ENCODE assay signal across 9 mouse cellular contexts in the genomic region with DNA sequence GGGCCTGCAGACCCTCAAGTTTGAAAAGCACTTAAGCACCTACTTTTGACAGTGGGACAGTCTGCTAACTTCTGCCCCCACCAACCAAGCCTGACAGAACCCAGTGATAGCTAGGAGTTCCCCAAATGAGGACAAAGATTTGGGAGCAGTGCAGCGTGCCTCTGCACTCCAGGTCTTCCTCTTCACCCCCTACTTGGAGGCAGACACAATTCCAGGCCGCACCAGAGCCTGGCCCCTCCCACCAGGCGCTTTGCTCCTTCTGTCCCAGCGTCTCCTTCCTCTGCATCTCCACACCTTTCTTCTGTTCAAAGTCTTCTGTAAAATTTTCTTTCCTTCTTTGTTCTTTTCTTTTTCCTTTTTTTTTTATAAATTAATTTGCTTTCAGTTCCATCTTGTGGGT. TPM values are rescaled to one million over a fixed set of nuclear protein-coding genes. Genes with fewer than 3 reads are reported as not detected.
A peak's percentile ranks its signal among the peaks of the same experiment; 100 is the strongest.
DNase-seq lines count a peak whose midpoint lies in the region; ATAC-seq and TF ChIP-seq lines count a peak whose summit lies in the region.
"Had no signal": no experiment of that assay in that cellular context is flagged by ENCODE, and none has a peak within 500 bp of the region (broad histone marks: within the 10 kb centered on the region; RNA-seq: fewer than 3 reads in every experiment).

No protein-coding gene starts in this region.

- no peak for DNase-seq in forebrain, embryonic 10.5 days (ENCODE audit: extremely low spot score, low spot score)
- no peak for DNase-seq in layer of hippocampus, adult 2 months (ENCODE audit: low spot score in 2 of 2)
- no peak for DNase-seq in layer of hippocampus, postnatal 36 days
- DNase-seq in urinary bladder, postnatal 25 days (ENCODE audit: low spot score): no peak
- no peak for DNase-seq in gastrocnemius, postnatal 25 days

- peaks cover 26% of the 10 kb centered on the region for H3K4me1 ChIP-seq in forebrain, embryonic 12.5 days
- H3K4me1 ChIP-seq in forebrain, embryonic 10.5 days: peaks cover 27% of the 10 kb centered on the region
- H3K4me1 ChIP-seq in bone marrow macrophage, adult 2 months (ENCODE audit: control insufficient read depth, insufficient read depth, low read length): peaks cover 21% of the 10 kb centered on the region
- peaks cover 33% of the 10 kb centered on the region for H3K4me1 ChIP-seq in limb, embryonic 13.5 days

- H3K36me3 ChIP-seq in forebrain, embryonic 12.5 days (replicated peaks): peaks cover 68% of the 10 kb centered on the region
- peaks cover 76% of the 10 kb centered on the region for H3K36me3 ChIP-seq in forebrain, embryonic 10.5 days (replicated peaks)
- H3K36me3 ChIP-seq in limb, embryonic 13.5 days: peaks cover 67% of the 10 kb centered on the region

- 62% methylated on average over 4 of the region's 4 CpGs for WGBS in forebrain, embryonic 12.5 days
- WGBS in forebrain, embryonic 10.5 days: 67% methylated on average over 4 of the region's 4 CpGs
- WGBS in limb, embryonic 13.5 days: 57% methylated on average over 4 of the region's 4 CpGs

- TF ChIP-seq CTCF in layer of hippocampus, adult 2 months (conservative IDR thresholded peaks at IDR 0.05): no peak
- no peak for TF ChIP-seq CTCF in bone marrow macrophage, adult 2 months (IDR thresholded peaks at IDR 0.05; ENCODE audit: low read depth, low read length)

- no peak for ATAC-seq in forebrain, embryonic 12.5 days (ENCODE audit: low FRiP score)
- no peak for ATAC-seq in limb, embryonic 13.5 days (ENCODE audit: low FRiP score, low read depth)

- no peak overlapping the region for H3K4me3 ChIP-seq in forebrain, embryonic 12.5 days (replicated peaks)
- H3K4me3 ChIP-seq in forebrain, embryonic 10.5 days: no peak overlapping the region
- H3K4me3 ChIP-seq in layer of hippocampus, adult 2 months: peak overlapping the region; percentile 22; the same call in 1 of the 2 replicates
- H3K4me3 ChIP-seq in bone marrow macrophage, adult 2 months (ENCODE audit: insufficient read depth, low read length): no peak overlapping the region
- no peak overlapping the region for H3K4me3 ChIP-seq in limb, embryonic 13.5 days

- no peak overlapping the region; the same call in 1 of the 2 replicates for H3K27ac ChIP-seq in forebrain, embryonic 12.5 days
- H3K27ac ChIP-seq in forebrain, embryonic 10.5 days: no peak overlapping the region
- H3K27ac ChIP-seq in layer of hippocampus, adult 2 months: peak overlapping the region; percentile 96
- H3K27ac ChIP-seq in bone marrow macrophage, adult 2 months (ENCODE audit: insufficient read depth, low read depth, low read length): peak overlapping the region; percentile 56
- peak overlapping the region; percentile 33; the same call in 1 of the 2 replicates for H3K27ac ChIP-seq in limb, embryonic 13.5 days
- H3K27ac ChIP-seq: macrophage had no signal

- 0 out of 2 replicates have a peak overlapping the region, but pooled peaks have one; percentile 25 for H3K9ac ChIP-seq in forebrain, embryonic 12.5 days
- H3K9ac ChIP-seq in limb, embryonic 13.5 days: peak overlapping the region; percentile 50; the same call in 1 of the 2 replicates

- H3K9me3 ChIP-seq in forebrain, embryonic 12.5 days: no peaks in the 10 kb centered on the region
- no peaks in the 10 kb centered on the region for H3K9me3 ChIP-seq in forebrain, embryonic 10.5 days
- H3K9me3 ChIP-seq in limb, embryonic 13.5 days: no peaks in the 10 kb centered on the region

- H3K27me3 ChIP-seq in forebrain, embryonic 12.5 days: no peaks in the 10 kb centered on the region
- H3K27me3 ChIP-seq in forebrain, embryonic 10.5 days (ENCODE audit: poor library complexity, severe bottlenecking): no peaks in the 10 kb centered on the region
- H3K27me3 ChIP-seq in limb, embryonic 13.5 days: no peaks in the 10 kb centered on the region

- TF ChIP-seq POLR2A in bone marrow macrophage, adult 2 months (IDR thresholded peaks at IDR 0.05; ENCODE audit: borderline replicate concordance, low read depth, low read length): no peak

- H3K4me2 ChIP-seq in forebrain, embryonic 12.5 days: no peak overlapping the region
- no peak overlapping the region for H3K4me2 ChIP-seq in limb, embryonic 13.5 days (replicated peaks)

RNA-seq across cellular contexts. Expression of gene Myl6, which starts 4.2 kb away (rescaled TPM):
- polyA plus RNA-seq in forebrain, embryonic 12.5 days (2016; fragmentation: Nextera tagmentation; extraction: Ambion mirVana): 660 and 684 TPM in 2 replicates
- polyA plus RNA-seq in forebrain, embryonic 10.5 days (2016; fragmentation: Nextera tagmentation; extraction: Ambion mirVana): 712 and 780 TPM in 2 replicates
- total RNA-seq in layer of hippocampus, adult 2 months (2021): 100 to 1,000 TPM; 519 to 544 TPM
- 100 to 1,000 TPM; 520 to 569 TPM for total RNA-seq in layer of hippocampus, postnatal 36 days (2021)
- 1,186 and 1,257 TPM in 2 replicates for polyA plus RNA-seq in bone marrow macrophage, adult 2 months (2012; ENCODE audit: insufficient read depth, insufficient read length, missing spikeins)
- polyA plus RNA-seq in limb, embryonic 13.5 days (2015; fragmentation: Nextera tagmentation; extraction: Ambion mirVana): 1,077 and 1,101 TPM in 2 replicates
- 100 to 1,000 TPM; 179 to 253 TPM for total RNA-seq in gastrocnemius, postnatal 25 days (2021)

RNA-seq across cellular contexts. Expression of gene Myl6b, which starts 8.7 kb away (rescaled TPM):
- 2.4 and 2.7 TPM in 2 replicates for polyA plus RNA-seq in forebrain, embryonic 12.5 days (2016; fragmentation: Nextera tagmentation; extraction: Ambion mirVana)
- polyA plus RNA-seq in forebrain, embryonic 10.5 days (2016; fragmentation: Nextera tagmentation; extraction: Ambion mirVana): 1.9 and 2.0 TPM in 2 replicates
- total RNA-seq in layer of hippocampus, adult 2 months (2021): 10 to 100 TPM; 18.5 to 21.1 TPM
- 10 to 100 TPM; 16.2 to 19.3 TPM for total RNA-seq in layer of hippocampus, postnatal 36 days (2021)
- 2.5 and 3.9 TPM in 2 replicates for polyA plus RNA-seq in bone marrow macrophage, adult 2 months (2012; ENCODE audit: insufficient read depth, insufficient read length, missing spikeins)
- 4.7 and 5.0 TPM in 2 replicates for polyA plus RNA-seq in limb, embryonic 13.5 days (2015; fragmentation: Nextera tagmentation; extraction: Ambion mirVana)
- 10 to 100 TPM; 20.3 to 38.5 TPM for total RNA-seq in gastrocnemius, postnatal 25 days (2021)

RNA-seq across cellular contexts. Expression of gene Smarcc2, which starts 30.7 kb away (rescaled TPM):
- 189 and 210 TPM in 2 replicates for polyA plus RNA-seq in forebrain, embryonic 12.5 days (2016; fragmentation: Nextera tagmentation; extraction: Ambion mirVana)
- 72.0 and 73.6 TPM in 2 replicates for polyA plus RNA-seq in forebrain, embryonic 10.5 days (2016; fragmentation: Nextera tagmentation; extraction: Ambion mirVana)
- total RNA-seq in layer of hippocampus, adult 2 months (2021): 100 to 1,000 TPM; 246 to 255 TPM
- 100 to 1,000 TPM; 226 to 234 TPM for total RNA-seq in layer of hippocampus, postnatal 36 days (2021)
- 101 and 105 TPM in 2 replicates for polyA plus RNA-seq in bone marrow macrophage, adult 2 months (2012; ENCODE audit: insufficient read depth, insufficient read length, missing spikeins)
- 96.6 and 110 TPM in 2 replicates for polyA plus RNA-seq in limb, embryonic 13.5 days (2015; fragmentation: Nextera tagmentation; extraction: Ambion mirVana)
- total RNA-seq in gastrocnemius, postnatal 25 days (2021): 10 to 100 TPM; 40.7 to 43.9 TPM

RNA-seq across cellular contexts. Expression of gene Esyt1, which starts 35.9 kb away (rescaled TPM):
- polyA plus RNA-seq in forebrain, embryonic 12.5 days (2016; fragmentation: Nextera tagmentation; extraction: Ambion mirVana): 11.2 and 13.8 TPM in 2 replicates
- 8.6 and 10.3 TPM in 2 replicates for polyA plus RNA-seq in forebrain, embryonic 10.5 days (2016; fragmentation: Nextera tagmentation; extraction: Ambion mirVana)
- 1 to 10 TPM; 5.5 TPM for total RNA-seq in layer of hippocampus, adult 2 months (2021)
- total RNA-seq in layer of hippocampus, postnatal 36 days (2021): 1 to 10 TPM; 4.5 to 4.7 TPM
- 179 and 197 TPM in 2 replicates for polyA plus RNA-seq in bone marrow macrophage, adult 2 months (2012; ENCODE audit: insufficient read depth, insufficient read length, missing spikeins)
- 24.0 and 28.0 TPM in 2 replicates for polyA plus RNA-seq in limb, embryonic 13.5 days (2015; fragmentation: Nextera tagmentation; extraction: Ambion mirVana)
- total RNA-seq in gastrocnemius, postnatal 25 days (2021): 10 to 100 TPM; 12.5 to 17.6 TPM

RNA-seq across cellular contexts. Expression of gene Zc3h10, which starts 57.8 kb away (rescaled TPM):
- 19.9 and 20.5 TPM in 2 replicates for polyA plus RNA-seq in forebrain, embryonic 12.5 days (2016; fragmentation: Nextera tagmentation; extraction: Ambion mirVana)
- 11.8 and 14.0 TPM in 2 replicates for polyA plus RNA-seq in forebrain, embryonic 10.5 days (2016; fragmentation: Nextera tagmentation; extraction: Ambion mirVana)
- 10 to 100 TPM; 12.2 to 14.3 TPM for total RNA-seq in layer of hippocampus, adult 2 months (2021)
- 10 to 100 TPM; 14.1 to 14.3 TPM for total RNA-seq in layer of hippocampus, postnatal 36 days (2021)
- polyA plus RNA-seq in bone marrow macrophage, adult 2 months (2012; ENCODE audit: insufficient read depth, insufficient read length, missing spikeins): 9.6 and 15.4 TPM in 2 replicates
- 16.4 and 17.3 TPM in 2 replicates for polyA plus RNA-seq in limb, embryonic 13.5 days (2015; fragmentation: Nextera tagmentation; extraction: Ambion mirVana)
- 1 to 10 TPM; 4.9 to 5.1 TPM for total RNA-seq in gastrocnemius, postnatal 25 days (2021)

Comparison
In these comparisons a context has a peak if more than half of its experiments do, and no peak if none do; other contexts are left out.
1. H3K27ac ChIP-seq: peak in layer of hippocampus, adult 2 months (single experiment), bone marrow macrophage, adult 2 months (single experiment) and limb, embryonic 13.5 days (single experiment); none in forebrain, embryonic 12.5 days (single experiment) and forebrain, embryonic 10.5 days (single experiment).